Mouse (Mus musculus) urinary bladder, postnatal 14 days (tissue): ENCODE results near the gene Gabbr2.

Source experiments
- DNase-seq: peaks from one replicate; pipeline ENCODE4 v3.0.0; 2021; ENCODE audit warnings: low spot score

Gene Gabbr2

DNA sequence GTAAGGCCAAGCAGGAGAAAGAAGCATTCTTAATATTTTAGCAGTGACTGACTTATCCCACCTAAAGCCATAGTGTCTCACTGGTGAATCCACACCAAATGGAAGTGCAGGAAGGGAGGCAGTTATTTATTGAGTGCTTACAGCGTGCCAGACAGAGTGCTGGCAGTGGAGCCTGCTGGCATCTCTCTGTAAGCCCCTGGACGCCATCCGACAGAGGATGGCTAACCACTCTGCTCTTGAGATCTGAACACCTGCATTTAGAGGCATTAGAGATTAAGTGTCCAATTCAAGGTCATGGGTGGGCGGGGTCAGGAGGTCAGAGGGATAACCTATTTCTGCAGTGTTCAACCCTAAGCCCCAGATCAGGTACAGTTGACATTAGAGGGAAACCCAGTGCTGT lies 2.8 kb downstream of the Gabbr2 start:
- DNase-seq = no peak

DNA sequence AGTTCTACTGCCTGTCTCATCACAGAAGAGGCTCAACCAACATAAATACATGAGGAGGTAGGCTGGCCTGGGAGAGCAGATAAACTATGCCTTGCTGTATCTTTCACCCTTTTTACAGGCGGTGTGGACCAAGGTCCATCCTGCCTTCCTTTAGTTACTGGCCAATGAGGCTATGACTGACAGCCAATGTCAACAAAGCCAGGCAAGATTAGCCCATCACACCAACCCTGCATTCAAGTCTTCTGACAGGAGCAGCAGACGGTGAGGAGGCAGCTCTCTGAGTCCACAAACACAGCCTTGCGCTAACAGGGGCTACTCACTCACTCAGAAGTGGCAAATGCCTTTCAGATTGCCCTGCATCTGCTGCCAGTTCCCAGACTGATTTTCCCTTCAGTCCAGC lies 3.4 kb downstream of the Gabbr2 start:
- no peak for DNase-seq

DNA sequence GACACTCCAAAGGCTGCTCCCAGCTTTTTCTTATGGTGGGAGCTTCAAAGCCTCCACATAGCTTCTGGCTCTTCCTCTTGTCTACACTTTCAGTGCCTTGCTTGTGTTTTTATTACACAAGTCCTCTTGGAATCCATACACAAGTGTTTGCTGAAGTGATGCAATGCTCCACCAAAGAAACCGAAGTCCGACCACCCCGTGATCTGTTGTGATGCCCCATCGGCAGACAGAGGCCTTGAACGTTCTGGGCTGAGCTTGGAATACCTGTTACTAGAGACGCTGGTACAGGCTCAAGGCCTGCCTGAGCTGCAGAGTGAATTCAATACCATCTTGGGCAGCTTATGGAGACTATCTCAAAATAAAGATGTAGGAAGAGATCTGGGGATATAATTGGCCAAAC lies 3.9 kb downstream of the Gabbr2 start:
- no peak for DNase-seq

DNA sequence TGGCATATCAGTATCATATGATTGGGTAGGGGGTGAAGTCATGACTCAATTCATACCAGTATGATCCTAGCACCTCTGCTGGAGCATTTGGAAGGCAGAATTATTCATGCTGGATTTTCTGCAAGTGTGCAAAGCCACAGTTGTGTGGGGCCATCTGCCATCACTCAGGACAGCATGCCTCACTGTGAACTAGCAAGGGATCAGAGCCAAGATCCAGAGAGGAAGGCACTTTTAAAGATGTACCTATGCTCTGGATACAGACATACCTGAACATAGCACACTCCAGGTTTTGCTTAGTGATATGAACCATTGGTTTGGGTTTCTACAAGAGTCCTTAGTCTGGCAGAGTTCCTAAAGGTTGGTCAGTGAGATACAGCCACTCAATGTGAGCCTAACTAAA lies 5.6 kb downstream of the Gabbr2 start:
- no peak for DNase-seq

DNA sequence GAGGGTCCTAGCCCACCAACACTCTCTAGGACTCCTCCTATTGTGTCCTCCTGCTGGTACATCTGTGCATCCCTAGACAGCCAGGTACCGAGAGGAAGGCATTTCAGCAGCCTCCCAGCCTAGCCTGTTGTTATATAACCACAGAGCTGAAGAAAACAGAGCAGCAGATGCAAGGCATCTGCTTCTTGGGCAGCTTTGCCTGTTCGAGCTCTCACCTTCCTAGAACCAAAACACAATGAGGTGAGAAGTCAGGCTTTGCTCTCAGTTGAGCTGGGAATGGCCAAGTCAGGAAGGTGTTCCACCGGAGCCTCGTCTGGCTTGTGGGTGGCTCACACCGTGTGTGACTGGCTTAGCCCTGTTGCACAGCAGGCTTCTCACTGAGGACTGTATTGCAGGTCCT lies 8.8 kb downstream of the Gabbr2 start:
- DNase-seq = no peak

DNA sequence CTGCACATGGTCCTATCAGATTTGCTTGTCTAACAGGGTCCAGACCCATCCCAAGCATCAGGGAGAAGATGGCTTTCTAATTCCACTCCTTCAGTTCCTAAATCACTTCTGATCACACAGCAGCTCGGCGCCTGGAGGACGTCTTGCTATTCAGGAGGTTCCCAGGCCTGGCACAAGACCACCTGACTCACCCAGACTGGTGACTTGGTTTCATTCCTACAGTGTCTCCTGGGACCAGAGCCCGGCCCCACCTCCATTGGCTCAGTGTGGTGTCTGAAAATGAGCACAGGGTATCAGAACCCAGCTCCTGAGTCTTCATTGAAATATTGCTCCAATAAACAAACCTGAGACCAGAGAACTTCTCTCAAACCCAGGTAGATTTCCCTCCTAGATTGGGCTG lies 9.6 kb downstream of the Gabbr2 start:
- DNase-seq = no peak

DNA sequence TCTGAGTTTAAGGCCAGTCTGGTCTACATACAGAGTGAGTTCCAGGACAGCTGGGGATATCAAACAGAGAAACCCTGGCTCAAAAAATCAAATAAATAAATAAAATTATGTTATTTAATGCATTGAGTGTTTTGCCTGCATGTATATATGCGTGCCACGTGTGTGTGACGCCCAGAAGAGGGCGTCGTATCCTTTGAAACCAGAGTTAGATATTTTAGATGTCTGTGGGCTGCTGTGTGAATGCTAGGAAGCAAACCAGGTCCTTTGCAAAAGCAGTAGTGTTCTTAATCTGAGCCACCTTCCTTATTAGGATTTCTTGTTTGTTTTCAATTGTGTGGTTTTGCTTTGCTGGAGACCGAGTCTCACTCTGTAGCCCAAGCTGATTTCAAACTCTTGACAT lies 13.3 kb downstream of the Gabbr2 start:
- no peak for DNase-seq

DNA sequence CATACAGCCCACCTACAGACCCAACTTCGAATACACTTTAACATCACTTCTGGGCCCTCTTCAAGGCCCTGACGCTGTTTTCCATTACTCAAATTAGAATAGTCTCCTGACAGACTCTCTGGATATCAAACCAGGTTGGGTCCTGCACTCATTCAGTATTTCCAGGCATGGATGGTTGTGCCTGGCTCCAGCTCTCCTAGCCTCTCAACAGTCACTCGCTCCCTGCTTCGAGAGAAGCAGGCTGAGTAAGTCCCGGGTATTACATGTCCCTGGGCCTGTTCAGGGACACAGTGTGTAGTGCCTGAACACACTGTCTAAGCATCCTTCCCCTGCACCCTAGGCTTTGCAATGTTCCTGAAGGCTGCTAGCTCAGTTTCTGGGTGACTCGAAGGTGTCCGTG lies 14.5 kb downstream of the Gabbr2 start:
- no peak for DNase-seq

DNA sequence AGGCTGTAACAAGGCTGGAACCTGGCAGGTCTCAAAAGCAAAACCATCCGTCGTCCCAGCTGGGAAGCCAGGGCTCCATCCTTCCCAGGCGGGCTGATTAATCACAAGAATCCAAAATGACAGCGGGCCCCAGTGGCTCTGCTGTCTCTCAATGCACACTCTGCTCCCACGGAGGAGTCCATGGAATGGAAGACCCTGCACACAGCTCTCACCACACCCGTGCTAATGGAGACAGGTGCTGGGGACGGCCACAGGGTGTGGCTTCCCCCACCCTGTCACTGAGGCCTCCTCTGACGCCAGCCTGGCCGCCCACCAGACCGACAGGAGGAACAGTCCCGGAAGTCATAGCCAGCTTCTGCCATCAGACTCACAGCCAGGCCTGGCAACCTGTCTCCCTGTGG lies 15.0 kb downstream of the Gabbr2 start:
- no peak for DNase-seq

DNA sequence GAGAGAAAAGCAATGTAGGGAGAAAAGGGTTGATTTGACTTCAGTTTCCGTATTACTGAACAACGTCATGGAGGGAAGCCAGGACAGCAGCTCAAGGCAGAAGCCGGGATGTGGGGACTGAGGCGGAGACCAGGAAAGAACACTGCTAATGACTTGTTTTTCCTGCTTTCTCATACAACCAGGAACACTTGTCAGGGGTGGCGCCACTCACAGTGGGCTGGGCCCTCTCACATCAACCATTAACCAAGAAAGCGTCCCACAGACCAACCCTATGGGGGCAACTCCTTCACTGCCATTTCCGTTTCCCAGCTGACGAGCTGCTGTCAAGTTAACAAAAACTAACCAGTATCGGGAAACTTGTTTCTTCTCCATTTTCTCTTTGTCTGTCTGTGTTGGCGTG lies 18.4 kb downstream of the Gabbr2 start:
- no peak for DNase-seq

DNA sequence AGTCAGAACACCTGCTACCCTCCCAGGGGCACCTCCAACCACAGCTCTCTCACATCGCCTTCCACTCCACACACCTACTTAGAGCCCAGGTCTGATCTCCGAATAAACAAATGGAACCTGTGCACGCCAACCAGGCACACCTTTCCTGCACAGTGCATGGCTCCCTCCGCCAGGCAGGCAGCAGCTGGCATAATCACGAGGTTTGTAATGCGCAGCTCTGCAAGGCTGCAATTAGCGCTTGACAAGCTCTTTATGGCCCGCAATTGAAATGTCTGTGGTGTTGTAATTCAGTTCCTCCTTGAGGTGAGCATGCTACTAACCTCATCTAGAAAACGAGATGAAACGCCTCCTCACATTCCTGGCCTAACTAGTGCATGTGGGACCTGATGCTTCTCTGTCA lies 23.7 kb downstream of the Gabbr2 start:
- DNase-seq = no peak

DNA sequence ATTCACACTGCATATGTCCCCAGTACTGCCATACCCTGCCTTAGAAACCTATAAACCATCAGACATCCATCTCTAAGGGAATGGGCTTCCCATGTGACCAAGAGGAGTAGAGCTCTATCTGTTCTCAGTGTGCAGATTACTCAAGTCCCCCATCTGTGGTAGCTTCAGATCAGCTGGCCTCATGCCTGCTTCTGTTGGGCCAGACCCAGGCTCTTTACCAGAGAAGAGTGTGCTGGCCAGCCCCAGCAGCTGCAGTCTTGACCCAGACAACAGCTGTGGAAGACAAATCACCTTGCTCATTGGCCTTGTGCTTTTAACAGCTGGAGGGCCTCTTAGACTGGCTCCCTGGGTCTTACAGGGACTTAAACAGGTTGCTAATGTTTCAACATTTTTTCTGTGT lies 25.1 kb downstream of the Gabbr2 start:
- no peak for DNase-seq

DNA sequence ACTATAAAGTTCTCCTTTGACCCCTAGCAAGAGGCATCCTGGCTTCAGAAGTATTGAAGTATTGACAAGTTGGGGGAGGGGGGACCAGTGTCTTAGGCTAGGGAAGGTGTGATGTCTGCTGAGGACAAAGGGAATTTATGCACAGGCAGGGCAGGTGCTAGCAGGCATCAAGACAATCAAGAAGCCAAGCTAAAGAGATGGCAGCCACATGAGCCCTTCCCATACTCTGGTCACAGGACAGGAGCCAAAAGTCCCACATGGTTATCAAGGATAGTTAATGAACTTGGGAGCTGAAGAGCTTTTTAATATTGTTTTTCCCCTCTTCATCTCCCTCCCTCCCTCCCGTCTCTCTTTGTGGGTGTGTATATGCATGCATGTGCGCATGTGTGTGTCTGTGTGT lies 30.3 kb downstream of the Gabbr2 start:
- DNase-seq = no peak

DNA sequence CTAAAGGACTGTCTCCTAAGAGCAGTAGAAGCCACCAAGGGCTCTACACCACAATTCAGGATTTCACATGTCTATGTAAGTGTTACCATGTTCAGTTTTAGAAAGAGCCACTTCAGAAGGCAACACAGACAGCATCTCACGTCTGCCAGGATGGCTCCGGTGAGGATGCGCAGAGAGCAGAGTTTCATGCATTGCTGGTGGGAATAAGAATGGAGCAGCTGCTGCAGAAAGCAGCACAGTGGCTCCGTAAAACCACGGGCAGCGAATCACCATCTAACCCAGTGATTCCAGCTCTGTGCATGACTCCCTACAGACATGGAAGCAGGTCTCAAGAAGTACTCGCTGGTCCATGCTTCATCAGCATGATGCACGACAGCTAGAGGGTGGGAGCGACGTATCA lies 31.5 kb downstream of the Gabbr2 start:
- no peak for DNase-seq

DNA sequence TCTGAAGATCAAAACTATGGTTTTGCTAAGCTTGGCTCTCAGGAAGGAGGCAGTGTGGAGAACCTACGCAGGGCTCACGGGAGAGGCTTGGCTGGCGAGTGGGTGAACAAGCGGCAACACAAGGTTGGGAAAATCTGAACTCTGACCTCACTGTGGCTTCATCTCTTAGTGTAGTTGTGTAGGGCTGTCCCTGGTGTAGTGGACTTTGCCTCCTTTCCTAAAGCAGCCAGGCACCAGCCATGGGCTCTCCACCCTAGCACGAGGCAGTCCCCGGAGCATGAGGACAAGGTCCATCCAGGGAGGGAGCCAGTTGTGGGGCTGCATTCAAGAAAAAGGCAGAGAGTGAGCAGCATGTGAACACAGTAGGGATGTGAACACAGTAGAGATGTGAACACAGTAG lies 31.9 kb downstream of the Gabbr2 start:
- DNase-seq = no peak

DNA sequence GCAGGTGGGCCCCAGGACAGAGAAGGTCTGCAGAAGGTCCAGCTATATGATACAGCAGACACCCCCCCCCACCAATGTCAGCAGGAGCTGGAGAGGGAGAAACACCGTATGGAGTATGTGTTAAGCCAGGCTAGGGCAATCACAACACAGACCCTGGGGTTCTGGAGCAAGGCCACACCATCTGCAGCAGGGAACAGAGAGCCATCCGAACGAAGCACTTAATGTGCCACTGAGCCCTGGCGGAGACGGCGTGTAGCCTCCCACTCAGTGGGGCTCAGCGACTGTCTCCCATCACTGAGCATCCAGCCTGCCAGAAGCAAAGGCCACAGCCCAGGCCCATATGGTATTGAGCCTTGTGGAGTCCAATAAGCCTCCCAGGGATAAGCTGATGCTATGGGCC lies 33.7 kb downstream of the Gabbr2 start:
- DNase-seq = no peak

DNA sequence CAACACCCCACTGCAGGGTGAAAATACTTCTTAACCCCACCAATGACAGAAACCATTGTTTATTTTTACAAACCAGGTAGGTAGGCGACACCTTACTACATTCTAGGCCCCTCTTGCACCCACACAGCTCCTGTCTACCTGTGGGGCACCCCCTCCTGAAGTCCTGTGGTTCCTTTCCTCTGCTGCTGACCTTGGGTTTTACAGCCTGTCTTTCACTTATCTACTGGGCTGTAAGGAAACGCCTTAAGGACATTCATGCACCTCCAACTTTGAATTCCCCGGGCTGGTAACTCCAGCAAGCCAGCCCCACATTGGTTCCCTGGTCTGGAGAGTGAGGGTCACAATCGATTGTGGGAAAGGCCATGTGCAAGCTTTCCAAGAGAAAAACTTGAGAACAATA lies 34.7 kb downstream of the Gabbr2 start:
- DNase-seq = no peak

DNA sequence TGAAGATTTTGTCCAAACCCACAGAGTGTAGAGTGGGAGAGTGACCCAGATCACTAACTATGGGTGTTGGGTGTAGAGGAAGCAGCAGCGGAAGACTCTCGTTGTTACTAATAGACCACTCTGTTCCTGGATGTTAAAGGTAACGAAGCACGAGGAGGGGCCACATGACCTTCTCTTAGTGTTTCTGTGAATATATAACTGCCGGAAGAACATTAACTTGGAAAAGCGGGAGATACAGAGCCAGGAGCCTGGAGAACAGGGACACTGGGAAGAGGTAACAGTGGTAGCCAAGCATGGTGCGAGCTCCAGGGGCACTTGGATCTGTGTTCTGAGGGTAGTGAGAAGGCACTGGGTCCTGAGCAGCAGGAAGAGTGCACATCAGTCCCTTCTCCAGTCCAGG lies 38.7 kb downstream of the Gabbr2 start:
- DNase-seq = no peak

DNA sequence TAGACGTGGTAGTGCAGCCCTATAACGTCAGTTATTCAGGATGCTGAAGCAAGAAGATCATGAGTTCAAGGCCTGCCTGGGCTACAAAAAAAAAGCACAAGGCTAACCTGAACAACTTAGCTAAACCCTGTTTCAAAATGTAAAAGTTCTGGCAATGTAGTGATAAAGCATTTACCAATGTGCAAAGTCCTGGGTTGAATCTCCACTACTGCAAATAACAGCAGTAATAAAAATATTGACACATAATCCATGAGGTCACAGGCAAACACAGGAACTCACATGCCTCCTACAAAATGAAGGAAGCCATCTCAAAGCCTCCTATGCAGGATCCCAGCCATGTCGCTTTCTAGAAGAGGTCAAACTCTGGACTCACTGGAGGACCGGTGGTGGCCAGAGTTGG lies 39.1 kb downstream of the Gabbr2 start:
- no peak for DNase-seq

DNA sequence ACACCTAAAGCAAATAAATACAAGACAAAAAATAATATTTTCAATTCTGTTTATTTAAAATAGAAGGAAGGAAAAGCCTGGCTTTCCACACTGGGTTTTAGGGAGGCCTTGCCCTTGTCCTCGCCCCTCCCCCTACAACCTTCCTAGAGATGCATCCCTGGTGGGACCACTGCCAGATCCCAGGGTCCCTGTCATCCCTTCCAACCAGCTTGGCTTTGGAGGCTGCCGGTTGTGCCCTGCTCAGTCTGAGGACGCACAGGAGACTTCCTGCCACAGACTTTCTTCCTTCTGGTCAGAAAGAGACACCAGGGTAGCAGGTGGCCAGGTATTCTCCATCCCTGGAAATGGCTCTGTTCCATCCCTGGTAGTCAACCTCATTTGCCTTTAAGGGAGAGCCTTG lies 57.4 kb downstream of the Gabbr2 start:
- DNase-seq = no peak

DNA sequence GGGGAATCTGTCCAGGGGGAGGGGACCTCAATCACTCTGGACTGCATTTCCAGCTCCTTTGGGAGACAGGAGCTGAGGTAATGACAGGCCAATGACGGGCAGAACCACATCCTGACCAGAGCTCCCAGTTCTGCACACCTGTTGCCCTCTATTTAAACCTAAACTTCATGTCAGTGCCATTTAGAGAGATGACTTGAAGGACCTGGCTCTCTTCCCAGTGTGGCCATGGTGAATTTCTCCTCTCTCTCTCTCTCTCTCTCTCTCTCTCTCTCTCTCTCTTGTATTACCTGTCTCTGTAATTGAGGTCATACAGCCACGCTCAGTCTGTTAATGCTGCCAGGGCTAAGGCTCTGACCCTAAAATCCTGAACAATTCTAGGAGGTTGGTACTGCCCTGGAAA lies 58.1 kb downstream of the Gabbr2 start:
- no peak for DNase-seq

DNA sequence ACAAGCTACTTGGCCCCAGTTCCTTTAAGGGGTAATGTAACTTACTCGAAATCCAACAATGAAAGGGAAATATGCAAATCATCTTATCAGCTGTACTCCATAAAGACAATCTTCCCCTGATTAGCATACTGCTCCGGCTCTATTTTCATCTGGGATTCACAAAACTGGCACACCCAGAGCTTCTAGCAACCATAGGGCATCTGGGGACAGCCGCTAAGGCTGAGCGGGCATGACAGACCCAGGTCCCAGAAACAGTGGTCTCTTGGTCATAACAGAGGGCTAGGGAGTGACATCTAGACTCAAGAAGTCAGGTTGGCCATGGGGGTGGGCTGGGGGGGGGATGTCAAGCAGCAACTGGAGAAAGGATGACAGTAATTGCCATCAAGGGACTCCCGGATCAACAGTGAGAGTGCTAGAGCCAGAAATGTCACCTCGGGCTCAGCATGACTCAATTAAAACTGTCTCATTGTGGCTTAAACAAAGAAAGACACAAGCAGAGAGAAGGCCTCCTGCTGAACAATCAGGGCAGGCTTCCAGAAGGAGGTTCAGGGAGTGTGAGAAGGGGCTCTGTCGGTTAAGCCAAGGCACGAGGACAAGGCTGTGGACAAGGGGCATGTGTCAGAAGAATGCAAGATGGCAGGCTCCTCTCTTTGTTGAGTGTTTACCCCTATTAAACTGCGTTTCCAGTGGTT lies 59.8 kb downstream of the Gabbr2 start:
- no peak for DNase-seq

DNA sequence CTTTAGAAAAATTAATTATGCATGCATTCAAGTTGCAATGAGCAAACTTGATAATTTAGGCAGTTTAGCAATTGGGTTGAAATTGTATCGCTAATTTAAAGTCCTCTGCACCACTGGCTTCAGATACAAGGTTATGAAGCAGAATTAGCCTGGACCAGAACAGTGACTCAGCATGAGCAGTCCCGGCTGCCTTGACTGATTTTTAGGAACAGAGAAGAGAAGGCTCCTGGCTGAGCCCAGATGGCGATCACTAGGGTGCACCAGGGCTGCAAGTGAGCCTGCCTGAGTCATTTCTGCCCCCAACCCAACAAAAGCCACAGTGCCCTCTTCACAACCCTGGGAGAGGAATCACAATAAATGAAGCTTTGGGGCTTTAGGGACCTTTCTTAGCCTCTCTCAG lies 63.6 kb downstream of the Gabbr2 start:
- DNase-seq = no peak

DNA sequence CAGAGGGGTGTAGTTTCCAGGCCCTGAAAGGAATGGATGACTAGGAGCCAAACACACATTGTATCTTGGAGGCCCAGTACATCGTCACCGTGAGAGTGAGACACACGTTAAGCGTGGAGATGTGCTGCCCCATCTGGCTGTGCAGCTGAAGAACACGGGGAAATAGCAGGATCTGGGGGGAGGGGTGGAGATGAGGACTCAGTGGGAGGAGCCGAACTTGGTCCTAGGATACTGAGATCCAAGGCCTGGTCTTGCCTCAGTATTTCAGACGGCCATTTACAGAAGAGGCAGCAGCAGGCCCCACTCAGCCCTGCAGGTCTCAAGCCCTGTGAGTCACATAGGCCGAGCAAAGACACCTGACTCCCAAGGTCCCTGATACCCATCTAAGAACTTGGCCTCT lies 72.5 kb downstream of the Gabbr2 start:
- DNase-seq = no peak

DNA sequence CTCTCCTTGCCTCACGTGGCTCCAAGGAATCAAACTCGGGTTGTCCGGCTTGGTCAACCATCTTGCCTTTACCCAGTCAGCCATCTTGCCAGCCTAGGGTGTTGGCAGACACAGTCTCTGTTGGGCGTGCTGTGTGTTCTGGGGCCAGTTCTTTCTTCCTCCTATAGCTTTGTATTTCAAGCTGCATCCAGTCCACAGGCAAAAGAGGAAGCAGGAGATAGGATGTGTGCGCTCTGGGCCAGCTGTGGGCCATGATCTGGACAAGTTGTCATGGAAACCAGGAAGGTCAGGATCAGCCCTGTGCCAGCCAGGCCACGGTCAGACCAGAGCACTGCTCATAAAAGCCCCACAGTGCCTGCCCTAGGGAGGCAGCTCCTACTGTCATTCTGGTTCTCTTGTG lies 74.9 kb downstream of the Gabbr2 start:
- no peak for DNase-seq
